Mouse (Mus musculus): ENCODE measurements around the gene Tmem30a. TPM values are rescaled to one million over a fixed set of nuclear protein-coding genes. Genes with fewer than 3 reads are reported as not detected.

Gene Tmem30a
- total and polyA plus RNA-seq, 3 experiments: 29.7 to 83.6 (median 42.1) TPM

DNA sequence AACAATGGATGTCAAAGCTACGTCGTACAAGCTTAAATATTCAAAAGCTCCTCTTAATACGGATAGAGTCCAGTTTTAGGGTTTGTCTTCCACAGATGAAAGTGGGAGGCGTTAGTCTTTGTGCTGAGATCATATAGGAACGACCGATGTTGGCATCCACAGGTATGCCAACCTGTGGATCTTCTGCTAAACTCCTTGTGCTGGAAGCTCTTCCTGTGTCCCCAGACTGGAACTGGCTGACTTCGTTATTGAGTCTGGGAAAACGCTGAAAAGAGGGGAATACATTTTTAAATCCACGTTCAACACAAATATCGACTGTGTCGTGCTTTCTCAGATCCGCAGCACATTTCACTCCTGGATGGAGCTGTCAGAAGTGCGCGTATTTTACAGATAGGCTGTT is 33.2 kb downstream of the Tmem30a start:
- Histone ChIP-seq H3K4me3 (replicated peaks in 1 of 3; ENCODE audit: low read depth in 2 of 3, low read length in 2 of 3, poor library complexity in 1 of 3) (peak overlapping the region; percentile 89 to 97 (median 95)), H3K9me3 (replicated peaks; ENCODE audit: low read length) (no peaks in the 10 kb centered on the region), H3K36me3 (replicated peaks in 1 of 2; ENCODE audit: control insufficient read depth in 1 of 2, insufficient read depth in 1 of 2, low read length in 1 of 2) (peaks cover 14 to 28% of the 10 kb centered on the region in 2 experiments), H3K4me1 (ENCODE audit: control insufficient read depth in 1 of 2, insufficient read depth in 2 of 2) (peaks cover 2 to 21% of the 10 kb centered on the region in 2 experiments; a peak in 2 of 4 replicates), H3K9ac (ENCODE audit: insufficient read depth, low read depth) (peak overlapping the region; percentile 81), H3K4me2 (ENCODE audit: insufficient read depth, low read depth, poor library complexity, severe bottlenecking) (peak overlapping the region; percentile 100), H3K27me3 (replicated peaks) (no peaks in the 10 kb centered on the region), H3K79me2 (replicated peaks; ENCODE audit: control insufficient read depth, extremely low read depth, insufficient read depth, poor library complexity, severe bottlenecking) (peaks cover 23% of the 10 kb centered on the region), H3K27ac (ENCODE audit: insufficient read depth, low read depth) (0 out of 2 replicates have a peak overlapping the region, but pooled peaks have one; percentile 40)
- no peak for TF ChIP-seq MEF2A (IDR thresholded peaks at IDR 0.05; ENCODE audit: borderline replicate concordance, low read depth, low read length)
- no peak for TF ChIP-seq CHD2 (IDR thresholded peaks at IDR 0.05; ENCODE audit: low read length)
- TF ChIP-seq NELFE (IDR thresholded peaks at IDR 0.05; ENCODE audit: low read depth, low read length): no peak
- TF ChIP-seq MAFK (IDR thresholded peaks at IDR 0.05; ENCODE audit: insufficient replicate concordance, low read length): no peak
- in situ Hi-C loops (cut with MboI; ENCODE audit: low pct_ligation_motif_present, low pct_unique_long_range_greater_than_20kb, low sequenced_read_pairs) (no loop called here), dilution Hi-C loops (cut with MboI; ENCODE audit: extremely low pct_ligation_motif_present, extremely low pct_unique_long_range_greater_than_20kb, low sequenced_read_pairs) (no loop called here)
- DNase-seq (ENCODE audit: extremely low read depth): no peak

DNA sequence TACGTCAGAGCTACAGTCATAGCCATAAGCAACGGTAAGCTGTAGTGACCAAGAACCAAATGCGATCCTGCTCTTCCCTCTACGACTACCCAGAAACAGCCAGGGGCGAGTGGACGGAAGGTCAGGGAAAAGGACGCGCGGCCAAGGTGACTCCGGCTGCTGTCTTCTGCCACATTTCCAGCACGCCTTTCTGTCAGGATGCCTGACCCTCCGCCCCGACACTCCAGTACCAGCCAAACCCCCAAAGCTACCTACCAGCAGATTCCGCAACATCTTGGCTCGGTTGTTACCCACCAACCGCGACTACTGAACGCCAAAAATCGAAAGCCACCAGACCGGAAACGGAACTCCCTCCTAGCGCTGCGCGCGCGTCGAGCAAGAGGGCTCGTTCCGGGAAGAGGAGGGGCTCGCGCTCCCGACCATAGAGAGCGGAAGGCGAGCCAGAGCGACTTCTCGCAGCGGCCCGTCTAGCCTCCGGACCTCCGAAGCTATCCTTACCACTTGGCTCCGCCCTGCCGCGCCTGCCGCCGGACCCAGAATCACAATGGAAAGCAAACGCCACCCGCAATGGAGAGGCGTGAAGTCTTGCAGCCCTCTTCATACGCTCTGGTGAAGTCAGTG is 33.8 kb downstream of the Tmem30a start, which contains the start of gene Cox7a2:
Gene Cox7a2 (minus strand): TSS at position 494 of the 621 bp plus-strand sequence.
- Histone ChIP-seq H3K4me3 (replicated peaks in 1 of 3; ENCODE audit: low read depth in 2 of 3, low read length in 2 of 3, poor library complexity in 1 of 3) (peak within 1 kb of the TSS; percentile 95 to 99 (median 97)), H3K79me2 (replicated peaks; ENCODE audit: control insufficient read depth, extremely low read depth, insufficient read depth, poor library complexity, severe bottlenecking) (peaks cover 23% of the 10 kb centered on the region), H3K27ac (ENCODE audit: insufficient read depth, low read depth) (peak within 1 kb of the TSS; percentile 66), H3K27me3 (replicated peaks) (no peaks in the 10 kb centered on the region), H3K36me3 (replicated peaks in 1 of 2; ENCODE audit: control insufficient read depth in 1 of 2, insufficient read depth in 1 of 2, low read length in 1 of 2) (peaks cover 17 to 31% of the 10 kb centered on the region in 2 experiments), H3K4me2 (ENCODE audit: insufficient read depth, low read depth, poor library complexity, severe bottlenecking) (peak within 1 kb of the TSS; percentile 100), H3K9me3 (replicated peaks; ENCODE audit: low read length) (no peaks in the 10 kb centered on the region), H3K9ac (ENCODE audit: insufficient read depth, low read depth) (peak within 1 kb of the TSS; percentile 94), H3K4me1 (ENCODE audit: control insufficient read depth in 1 of 2, insufficient read depth in 2 of 2) (peaks cover 2 to 21% of the 10 kb centered on the region in 2 experiments; a peak in 2 of 4 replicates)
- dilution Hi-C loops (cut with MboI; ENCODE audit: extremely low pct_ligation_motif_present, extremely low pct_unique_long_range_greater_than_20kb, low sequenced_read_pairs) (no loop called here), in situ Hi-C loops (cut with MboI; ENCODE audit: low pct_ligation_motif_present, low pct_unique_long_range_greater_than_20kb, low sequenced_read_pairs) (no loop called here)
- peak; percentile 93 for DNase-seq (ENCODE audit: extremely low read depth)
- TF ChIP-seq ZNF384 (IDR thresholded peaks at IDR 0.05; ENCODE audit: low read depth, low read length) (no peak), MAFK (IDR thresholded peaks at IDR 0.05; ENCODE audit: insufficient replicate concordance, low read length) (no peak), MAX (IDR thresholded peaks at IDR 0.05; ENCODE audit: low read length) (peak; percentile 67), PAX5 (IDR thresholded peaks at IDR 0.05; ENCODE audit: low read length) (no peak), NRF1 (IDR thresholded peaks at IDR 0.05; ENCODE audit: low read depth, low read length) (peak; percentile 83), USF1 (IDR thresholded peaks at IDR 0.05; ENCODE audit: low read depth, low read length) (peak; percentile 10; the same call in 1 of the 2 replicates), EP300 (IDR thresholded peaks at IDR 0.05; ENCODE audit: low read length) (0 out of 2 replicates have a peak, but pooled peaks have one; percentile 24), RAD21 (IDR thresholded peaks at IDR 0.05; ENCODE audit: low read depth, low read length) (no peak), IRF4 (IDR thresholded peaks at IDR 0.05; ENCODE audit: low read depth, low read length) (peak; percentile 63; the same call in 1 of the 2 replicates), SMC3 (IDR thresholded peaks at IDR 0.05; ENCODE audit: low read depth, low read length) (no peak), E2F4 (IDR thresholded peaks at IDR 0.05; ENCODE audit: insufficient replicate concordance, low read depth, low read length) (peak; percentile 78; the same call in 1 of the 2 replicates), POLR2A (IDR thresholded peaks at IDR 0.05; ENCODE audit: low read depth, low read length) (peak; percentile 92), TBP (conservative IDR thresholded peaks at IDR 0.05; ENCODE audit: low read depth, low read length) (peak; percentile 82; the same call in 1 of the 2 replicates), CHD1 (IDR thresholded peaks at IDR 0.05; ENCODE audit: low read depth, low read length) (peak; percentile 87; the same call in 1 of the 2 replicates), SIN3A (IDR thresholded peaks at IDR 0.05; ENCODE audit: low read length) (peak; percentile 85), JUN (IDR thresholded peaks at IDR 0.05; ENCODE audit: insufficient read depth, low read depth, low read length) (no peak), HCFC1 (IDR thresholded peaks at IDR 0.05; ENCODE audit: low read depth, low read length) (peak; percentile 99), BHLHE40 (IDR thresholded peaks at IDR 0.05; ENCODE audit: low read depth, low read length) (no peak), KAT2A (IDR thresholded peaks at IDR 0.05; ENCODE audit: insufficient replicate concordance, low read length) (peak; percentile 94), CHD2 (IDR thresholded peaks at IDR 0.05; ENCODE audit: low read length) (peak; percentile 61; the same call in 1 of the 2 replicates), ZMIZ1 (IDR thresholded peaks at IDR 0.05; ENCODE audit: low read depth, low read length) (peak; percentile 95), MEF2A (IDR thresholded peaks at IDR 0.05; ENCODE audit: borderline replicate concordance, low read depth, low read length) (peak; percentile 80; the same call in 1 of the 2 replicates), MYC (IDR thresholded peaks at IDR 0.05; ENCODE audit: low read depth, low read length) (peak; percentile 67; the same call in 1 of the 2 replicates), ETS1 (conservative IDR thresholded peaks at IDR 0.05; ENCODE audit: low read depth, low read length) (peak; percentile 33; the same call in 1 of the 2 replicates), ZKSCAN1 (IDR thresholded peaks at IDR 0.05; ENCODE audit: borderline replicate concordance, low read depth, low read length) (no peak), JUND (conservative IDR thresholded peaks at IDR 0.05; ENCODE audit: low read depth, low read length) (no peak), TCF12 (IDR thresholded peaks at IDR 0.05; ENCODE audit: low read depth, low read length) (peak; percentile 92), NELFE (IDR thresholded peaks at IDR 0.05; ENCODE audit: low read depth, low read length) (peak; percentile 94), UBTF (IDR thresholded peaks at IDR 0.05; ENCODE audit: low read depth, low read length) (no peak), CTCF (conservative IDR thresholded peaks at IDR 0.05 in 1 of 2, IDR thresholded peaks at IDR 0.05 in 1 of 2; ENCODE audit: low read depth in 2 of 2, low read length in 2 of 2) (no peak), USF2 (conservative IDR thresholded peaks at IDR 0.05; ENCODE audit: low read depth, low read length) (no peak)

Measured in CH12.LX (cell line).